Mouse (Mus musculus): ENCODE data around the gene Rnf41.

DNA sequence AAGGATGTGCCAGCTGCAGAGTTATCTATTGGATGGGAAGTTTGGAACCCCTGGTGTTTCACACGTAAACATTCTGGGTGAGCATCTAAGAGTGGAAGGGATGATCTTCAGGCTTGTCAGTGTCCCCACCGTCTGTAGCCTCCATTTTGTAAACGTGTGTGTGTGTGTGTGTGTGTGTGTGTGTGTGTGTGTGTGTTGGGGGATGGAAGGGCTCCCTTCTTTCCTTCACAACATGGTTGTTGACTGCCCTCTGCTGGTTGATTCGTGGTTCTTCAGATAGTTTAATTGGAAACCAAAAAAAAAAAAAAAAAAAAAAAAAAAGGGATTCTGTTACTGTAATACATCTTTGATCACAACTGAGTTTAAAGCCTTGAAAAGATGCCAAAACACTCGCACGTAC is 43.8 kb downstream of the Rnf41 start:
- no peak for TF ChIP-seq POLR2A (IDR thresholded peaks at IDR 0.05; ENCODE audit: control insufficient read depth, low read depth, low read length)
- TF ChIP-seq CTCF (IDR thresholded peaks at IDR 0.05; ENCODE audit: control insufficient read depth, insufficient read depth, insufficient replicate concordance, low read depth, low read length) = 0 out of 2 replicates have a peak, but pooled peaks have one; percentile 21

Data from testis, adult 2 months (tissue).